Mouse (Mus musculus) left cerebral cortex, postnatal 4 days (tissue): ENCODE measurements around the gene Vps50. TPM values are rescaled to one million over a fixed set of nuclear protein-coding genes. Genes with fewer than 3 reads are reported as not detected.
"Not testable (repeated sequence)": the region's sequence is repeated elsewhere in the genome, so short reads cannot be mapped to it uniquely, and the experiment has no call there.

ENCODE experiments used
- DNase-seq: peaks from one replicate; pipeline ENCODE4 v3.0.0-alpha.2; 2022
- intact Hi-C: fragments of 180-260 bp; cut with DNase I; formaldehyde crosslinking; loops from one replicate; pipeline ENCODE4 v1.15.1; 2025
- total RNA-seq, 2 experiments: library from RNA; stranded (reverse); gene quantifications; 2 replicates each; pipeline ENCODE4 v1.2.3; 2021

Gene Vps50
- total RNA-seq, 2 experiments from 2014 or later = 61.2 to 61.5 TPM

GRCm38 (mm10) chr6:3620428-3621387, 122.5 kb downstream of the Vps50 start:
- intact Hi-C loops = loop anchor here (10.0 kb wide), 1 partner anchor 1494 kb away; no protein-coding TSS in a partner anchor
- DNase-seq = not testable (repeated sequence)

Other genes starting within 250 kb of the Vps50 start
- gene Samd9l, start 98.8 kb upstream of the Vps50 start, total RNA-seq = 1 to 10 TPM; 4.3 to 4.5 TPM
- under 1 TPM; 0.77 to 0.80 TPM for gene Hepacam2, start 84 bp upstream of the Vps50 start, total RNA-seq